Mouse (Mus musculus): Measurements from ENCODE around the gene Rpap3.

Gene Rpap3

DNA sequence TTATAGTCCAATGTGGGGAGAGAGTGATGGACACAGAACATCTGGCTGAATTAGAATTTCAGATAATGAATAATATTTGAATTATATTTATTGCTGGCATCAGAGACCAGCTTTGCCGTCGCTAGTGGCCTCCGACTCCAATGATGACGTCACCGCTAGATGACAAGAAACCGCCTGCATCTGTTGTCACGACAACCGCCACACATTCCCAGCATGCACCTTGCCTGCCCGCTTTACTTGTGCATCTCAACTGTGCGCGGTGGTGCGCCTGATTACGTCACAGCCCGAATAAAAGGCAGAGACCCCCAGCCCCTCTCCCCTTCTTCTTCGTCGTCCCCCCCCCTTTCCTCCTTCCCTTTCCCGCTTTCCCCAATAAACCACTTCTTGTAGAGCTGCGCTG lies 57.4 kb downstream of the Rpap3 start:
- peak; percentile 72 for DNase-seq (ENCODE audit: low read depth, low spot score)

DNA sequence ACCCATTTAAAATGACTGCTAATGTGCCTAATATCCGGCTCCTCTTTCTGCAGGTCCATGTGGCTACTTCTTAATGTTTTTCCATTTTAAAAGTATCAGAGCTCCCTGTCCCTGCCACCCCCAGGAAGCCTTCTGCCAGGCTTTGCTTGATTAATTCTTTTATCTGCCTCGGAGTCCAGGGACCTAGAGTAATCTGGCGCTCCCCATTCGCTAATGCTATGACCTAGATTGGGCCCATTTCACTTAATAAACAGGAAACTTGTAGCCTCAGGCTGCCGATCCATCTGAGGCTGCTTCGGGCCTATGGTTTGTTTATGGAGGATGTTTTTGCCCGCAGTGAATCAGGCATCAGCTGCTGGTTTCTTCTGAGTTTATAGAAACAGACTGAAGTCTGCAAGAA lies 59.2 kb downstream of the Rpap3 start:
- no peak for DNase-seq (ENCODE audit: low read depth, low spot score)

DNA sequence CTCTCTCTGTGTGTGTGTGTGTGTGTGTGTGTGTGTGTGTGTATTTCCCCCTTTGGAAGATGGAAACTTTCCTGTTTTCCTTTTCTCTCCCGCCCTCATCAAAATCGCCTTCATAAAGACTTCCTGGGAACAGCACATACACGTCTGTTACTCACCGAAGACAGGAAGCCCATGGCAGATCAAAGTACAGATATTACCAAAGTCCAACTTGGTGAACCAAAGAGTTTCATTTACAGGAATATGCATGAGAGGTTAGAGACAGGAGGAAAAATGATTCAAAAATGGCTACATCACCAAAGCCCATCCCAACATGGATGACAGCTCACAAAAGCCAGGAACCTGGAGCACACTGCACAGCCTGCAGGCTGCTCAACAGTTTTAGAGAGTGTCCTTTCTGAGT lies 61.6 kb downstream of the Rpap3 start:
- no peak for DNase-seq (ENCODE audit: low read depth, low spot score)

Measured in R1 (cell line).